Mouse (Mus musculus): ENCODE data around the gene B3gntl1. TPM values are rescaled to one million over a fixed set of nuclear protein-coding genes. Genes with fewer than 3 reads are reported as not detected.

The B3gntl1 gene
- polyA plus RNA-seq, 1 experiment from 2014 or later, result 1.5 TPM

- ATAC-seq (no peak), DNase-seq (no peak)
- Histone ChIP-seq H3K4me2 (ENCODE audit: low read depth, low read length) (no peak overlapping the region), H3K36me3 (replicated peaks; ENCODE audit: insufficient read depth, low read length) (peaks cover 3% of the 10 kb centered on the region; the same call in 1 of the 2 replicates), H3K9ac (replicated peaks) (no peak overlapping the region), H3K27me3 (ENCODE audit: insufficient read depth, low read length) (no peaks in the 10 kb centered on the region), H3K27ac (ENCODE audit: low read depth) (no peak overlapping the region), H3K9me3 (ENCODE audit: low read length) (no peaks in the 10 kb centered on the region), H3K4me1 (ENCODE audit: insufficient read depth) (no peaks in the 10 kb centered on the region), H3K4me3 (ENCODE audit: low read depth, low read length) (no peak overlapping the region)
- WGBS (ENCODE audit: insufficient replicate concordance), result 84% methylated on average over 4 of the region's 4 CpGs
- TF ChIP-seq EP300 (IDR thresholded peaks at IDR 0.05; ENCODE audit: low read depth) (no peak), CTCF (IDR thresholded peaks at IDR 0.05; ENCODE audit: low read depth) (no peak)
Measured at GRCm38 (mm10) chr11:121653631-121654030, 19.3 kb downstream of the B3gntl1 start.

- WGBS (ENCODE audit: insufficient replicate concordance), result 46% methylated on average over 10 of the region's 10 CpGs
- DNase-seq (peak; percentile 70), ATAC-seq (no peak)
Measured at GRCm38 (mm10) chr11:121652547-121653305, 20.2 kb downstream of the B3gntl1 start.

GRCm38 (mm10) chr11:121651983-121652382 is 21.0 kb downstream of the B3gntl1 start:
- ATAC-seq, result peak; percentile 36; the same call in 1 of the 2 replicates
- TF ChIP-seq EP300 (IDR thresholded peaks at IDR 0.05; ENCODE audit: low read depth) (no peak), CTCF (IDR thresholded peaks at IDR 0.05; ENCODE audit: low read depth) (no peak)
- WGBS (ENCODE audit: insufficient replicate concordance), result 83% methylated on average over 5 of the region's 5 CpGs

More at GRCm38 (mm10) chr11:121652547-121653305, 20.2 kb downstream of the B3gntl1 start:
- Histone ChIP-seq H3K36me3 (replicated peaks; ENCODE audit: insufficient read depth, low read length) (peaks cover 3% of the 10 kb centered on the region; the same call in 1 of the 2 replicates), H3K4me2 (ENCODE audit: low read depth, low read length) (no peak overlapping the region), H3K27ac (ENCODE audit: low read depth) (no peak overlapping the region), H3K9me3 (ENCODE audit: low read length) (no peaks in the 10 kb centered on the region), H3K4me1 (ENCODE audit: insufficient read depth) (no peaks in the 10 kb centered on the region), H3K4me3 (ENCODE audit: low read depth, low read length) (no peak overlapping the region), H3K9ac (replicated peaks) (no peak overlapping the region), H3K27me3 (ENCODE audit: insufficient read depth, low read length) (no peaks in the 10 kb centered on the region)
- TF ChIP-seq EP300 (IDR thresholded peaks at IDR 0.05; ENCODE audit: low read depth), result no peak
- TF ChIP-seq CTCF (IDR thresholded peaks at IDR 0.05; ENCODE audit: low read depth), result peak; percentile 76

GRCm38 (mm10) chr11:121651556-121651955 is 21.4 kb downstream of the B3gntl1 start:
- H3K27ac ChIP-seq (ENCODE audit: low read depth), result no peak overlapping the region
- ATAC-seq (no peak), DNase-seq (no peak)
- no peak for TF ChIP-seq EP300 (IDR thresholded peaks at IDR 0.05; ENCODE audit: low read depth)
- TF ChIP-seq CTCF (IDR thresholded peaks at IDR 0.05; ENCODE audit: low read depth), result no peak
- H3K4me3 ChIP-seq (ENCODE audit: low read depth, low read length), result no peak overlapping the region
- H3K9ac ChIP-seq (replicated peaks), result no peak overlapping the region
- WGBS (ENCODE audit: insufficient replicate concordance), result 86% methylated on average over 9 of the region's 9 CpGs
- H3K36me3 ChIP-seq (replicated peaks; ENCODE audit: insufficient read depth, low read length), result peaks cover 6% of the 10 kb centered on the region; the same call in 1 of the 2 replicates
- H3K27me3 ChIP-seq (ENCODE audit: insufficient read depth, low read length), result no peaks in the 10 kb centered on the region
- no peak overlapping the region for H3K4me2 ChIP-seq (ENCODE audit: low read depth, low read length)
- no peaks in the 10 kb centered on the region for H3K4me1 ChIP-seq (ENCODE audit: insufficient read depth)
- no peaks in the 10 kb centered on the region for H3K9me3 ChIP-seq (ENCODE audit: low read length)

More at GRCm38 (mm10) chr11:121651983-121652382, 21.0 kb downstream of the B3gntl1 start:
- Histone ChIP-seq H3K4me3 (ENCODE audit: low read depth, low read length) (no peak overlapping the region), H3K36me3 (replicated peaks; ENCODE audit: insufficient read depth, low read length) (peaks cover 6% of the 10 kb centered on the region; the same call in 1 of the 2 replicates), H3K4me2 (ENCODE audit: low read depth, low read length) (no peak overlapping the region), H3K9me3 (ENCODE audit: low read length) (no peaks in the 10 kb centered on the region), H3K4me1 (ENCODE audit: insufficient read depth) (no peaks in the 10 kb centered on the region), H3K9ac (replicated peaks) (no peak overlapping the region), H3K27ac (ENCODE audit: low read depth) (no peak overlapping the region), H3K27me3 (ENCODE audit: insufficient read depth, low read length) (no peaks in the 10 kb centered on the region)
- DNase-seq, result no peak

GRCm38 (mm10) chr11:121650668-121651067 is 22.3 kb downstream of the B3gntl1 start:
- H3K4me2 ChIP-seq (ENCODE audit: low read depth, low read length), result no peak overlapping the region
- H3K4me3 ChIP-seq (ENCODE audit: low read depth, low read length), result no peak overlapping the region
- no peaks in the 10 kb centered on the region for H3K9me3 ChIP-seq (ENCODE audit: low read length)
- WGBS (ENCODE audit: insufficient replicate concordance), result 85% methylated on average over 11 of the region's 11 CpGs
- no peaks in the 10 kb centered on the region for H3K4me1 ChIP-seq (ENCODE audit: insufficient read depth)
- H3K36me3 ChIP-seq (replicated peaks; ENCODE audit: insufficient read depth, low read length), result peaks cover 6% of the 10 kb centered on the region; the same call in 1 of the 2 replicates
- no peak overlapping the region for H3K9ac ChIP-seq (replicated peaks)
- no peak for DNase-seq
- ATAC-seq, result no peak
- no peaks in the 10 kb centered on the region for H3K27me3 ChIP-seq (ENCODE audit: insufficient read depth, low read length)
- H3K27ac ChIP-seq (ENCODE audit: low read depth), result no peak overlapping the region
- no peak for TF ChIP-seq CTCF (IDR thresholded peaks at IDR 0.05; ENCODE audit: low read depth)
- TF ChIP-seq EP300 (IDR thresholded peaks at IDR 0.05; ENCODE audit: low read depth), result no peak

GRCm38 (mm10) chr11:121649900-121650299 is 23.1 kb downstream of the B3gntl1 start:
- DNase-seq (no peak), ATAC-seq (no peak)
- TF ChIP-seq EP300 (IDR thresholded peaks at IDR 0.05; ENCODE audit: low read depth), result no peak
- peak; percentile 43 for TF ChIP-seq CTCF (IDR thresholded peaks at IDR 0.05; ENCODE audit: low read depth)
- WGBS (ENCODE audit: insufficient replicate concordance), result 66% methylated on average over 10 of the region's 10 CpGs
- Histone ChIP-seq H3K27me3 (ENCODE audit: insufficient read depth, low read length) (no peaks in the 10 kb centered on the region), H3K36me3 (replicated peaks; ENCODE audit: insufficient read depth, low read length) (peaks cover 6% of the 10 kb centered on the region; the same call in 1 of the 2 replicates), H3K4me1 (ENCODE audit: insufficient read depth) (no peaks in the 10 kb centered on the region), H3K4me2 (ENCODE audit: low read depth, low read length) (no peak overlapping the region), H3K27ac (ENCODE audit: low read depth) (no peak overlapping the region), H3K9ac (replicated peaks) (no peak overlapping the region), H3K4me3 (ENCODE audit: low read depth, low read length) (no peak overlapping the region), H3K9me3 (ENCODE audit: low read length) (no peaks in the 10 kb centered on the region)

Data from liver, postnatal 0 days (tissue).